20 mouse cellular contexts compared by ENCODE assay signal in genomic region chr10:117988076-117988475, GRCm38 (mm10).
DNase-seq lines count a peak whose midpoint lies in the region; ATAC-seq and TF ChIP-seq lines count a peak whose summit lies in the region.
"Had no signal": no experiment of that assay in that cellular context is flagged by ENCODE, and none has a peak within 500 bp of the region (broad histone marks: within the 10 kb centered on the region; RNA-seq: fewer than 3 reads in every experiment).

No protein-coding gene starts in this region.

- peak; percentile 18 to 27 for DNase-seq in adrenal gland, postnatal 36 days
- no peak for DNase-seq in adrenal gland, postnatal 4 days (ENCODE audit: low spot score in 2 of 2)
- no peak for DNase-seq in heart, postnatal 25 days (ENCODE audit: low spot score)
- peak; percentile 32 for DNase-seq in retina, postnatal 1 day
- no peak for DNase-seq in retina, embryonic 14.5 days (ENCODE audit: low spot score)
- DNase-seq in right cerebral cortex, postnatal 4 days = no peak
- DNase-seq: adrenal gland, adult 8-10 months; cerebellum, adult 11 months; cerebellum, postnatal 25 days; gastrocnemius, adult 2 months; kidney, adult 2 months; kidney, postnatal 10 days; thymus, postnatal 14 days had no signal

- no peak overlapping the region for H3K9ac ChIP-seq in heart, embryonic 15.5 days
- H3K9ac ChIP-seq: hindbrain, embryonic 12.5 days; limb, embryonic 12.5 days; liver, embryonic 12.5 days; midbrain, embryonic 13.5 days had no signal

- ATAC-seq in heart, embryonic 15.5 days (replicated peaks; ENCODE audit: insufficient number of reproducible peaks, insufficient read depth, low FRiP score, low read depth) = peak; percentile 69
- ATAC-seq: liver, embryonic 12.5 days; midbrain, embryonic 13.5 days had no signal

- no peak overlapping the region for H3ac ChIP-seq in myocyte (ENCODE audit: control insufficient read depth, insufficient read length)

- intact Hi-C loops in heart, postnatal 25 days (cut with DNase I) = no loop called here

- peaks cover 21% of the 10 kb centered on the region for H3K4me1 ChIP-seq in heart, embryonic 15.5 days (replicated peaks)
- H3K4me1 ChIP-seq: hindbrain, embryonic 12.5 days; liver, embryonic 12.5 days had no signal

- WGBS in heart, embryonic 15.5 days = 22% methylated on average over 5 of the region's 5 CpGs

- no peaks in the 10 kb centered on the region for H3K9me3 ChIP-seq in heart, embryonic 15.5 days (replicated peaks)
- H3K9me3 ChIP-seq: hindbrain, embryonic 12.5 days; limb, embryonic 12.5 days; liver, embryonic 12.5 days; midbrain, embryonic 13.5 days had no signal

- no peaks in the 10 kb centered on the region for H3K27me3 ChIP-seq in heart, embryonic 15.5 days
- H3K27me3 ChIP-seq in myocyte (ENCODE audit: control insufficient read depth, insufficient read depth, insufficient read length) = no peaks in the 10 kb centered on the region
- H3K27me3 ChIP-seq: hindbrain, embryonic 12.5 days; limb, embryonic 12.5 days; liver, embryonic 12.5 days; midbrain, embryonic 13.5 days had no signal

- no peak for TF ChIP-seq POLR2A in myocyte (IDR thresholded peaks at IDR 0.05; ENCODE audit: insufficient read length, low read depth)

- H3K79me2 ChIP-seq in myocyte (ENCODE audit: control insufficient read depth, insufficient read depth) = no peaks in the 10 kb centered on the region

- H3K36me3 ChIP-seq in heart, embryonic 15.5 days = no peaks in the 10 kb centered on the region
- H3K36me3 ChIP-seq in myocyte (ENCODE audit: control insufficient read depth, insufficient read depth) = no peaks in the 10 kb centered on the region
- H3K36me3 ChIP-seq: hindbrain, embryonic 12.5 days; limb, embryonic 12.5 days; liver, embryonic 12.5 days; midbrain, embryonic 13.5 days had no signal

- peak overlapping the region; percentile 88 for H3K27ac ChIP-seq in heart, embryonic 15.5 days
- H3K27ac ChIP-seq: gastrocnemius, adult 2 months; hindbrain, embryonic 12.5 days; limb, embryonic 12.5 days; liver, embryonic 12.5 days; macrophage; midbrain, embryonic 13.5 days had no signal

- H3K4me3 ChIP-seq in heart, embryonic 15.5 days = no peak overlapping the region
- no peak overlapping the region for H3K4me3 ChIP-seq in myocyte
- H3K4me3 ChIP-seq: gastrocnemius, adult 2 months; hindbrain, embryonic 12.5 days; limb, embryonic 12.5 days; liver, embryonic 12.5 days; midbrain, embryonic 13.5 days had no signal

- H3K4me2 ChIP-seq in heart, embryonic 15.5 days = no peak overlapping the region
- H3K4me2 ChIP-seq in myocyte (ENCODE audit: low read depth) = peak overlapping the region; percentile 36
- H3K4me2 ChIP-seq: hindbrain, embryonic 12.5 days; limb, embryonic 12.5 days; liver, embryonic 12.5 days; midbrain, embryonic 13.5 days had no signal

TF ChIP-seq in myocyte, 11 proteins besides CTCF, POLR2A, EP300 and RAD21:
- no peak for TF ChIP-seq MAX (IDR thresholded peaks at IDR 0.05; ENCODE audit: low read depth)
- no peak for TF ChIP-seq TCF3 (IDR thresholded peaks at IDR 0.05; ENCODE audit: insufficient read length, low read depth)
- TF ChIP-seq POLR2AphosphoS2 (IDR thresholded peaks at IDR 0.05; ENCODE audit: insufficient read length, low read depth) = no peak
- TF ChIP-seq REST (IDR thresholded peaks at IDR 0.05; ENCODE audit: insufficient read depth, insufficient read length) = no peak
- TF ChIP-seq MYOD1 (IDR thresholded peaks at IDR 0.05; ENCODE audit: control insufficient read depth in 1 of 3, insufficient read length in 2 of 3, low read depth in 2 of 3) = no peak
- no peak for TF ChIP-seq MYOG (IDR thresholded peaks at IDR 0.05; ENCODE audit: control insufficient read depth in 1 of 3, insufficient read depth in 1 of 3, insufficient read length in 2 of 3, low read depth in 2 of 3)

Comparison
In these comparisons a context has a peak if more than half of its experiments do, and no peak if none do; other contexts are left out.
1. DNase-seq: peak in adrenal gland, postnatal 36 days (2 of 2) and retina, postnatal 1 day (single experiment); none in adrenal gland, postnatal 4 days (0 of 2), heart, postnatal 25 days (single experiment), retina, embryonic 14.5 days (single experiment) and right cerebral cortex, postnatal 4 days (single experiment).